Mouse (Mus musculus): ENCODE measurements around the gene Psmd13.

- TF ChIP-seq POLR2A (IDR thresholded peaks at IDR 0.05; ENCODE audit: insufficient read length, low read depth) (no peak), MYOD1 (IDR thresholded peaks at IDR 0.05; ENCODE audit: control insufficient read depth in 1 of 3, insufficient read length in 2 of 3, low read depth in 2 of 3) (no peak), MAX (IDR thresholded peaks at IDR 0.05; ENCODE audit: low read depth) (no peak), E2F4 (IDR thresholded peaks at IDR 0.05; ENCODE audit: insufficient read depth) (no peak), POLR2AphosphoS2 (IDR thresholded peaks at IDR 0.05; ENCODE audit: insufficient read length, low read depth) (no peak)
Observed at GRCm38 (mm10) chr7:140927181-140927580, 45.4 kb downstream of the Psmd13 start.

Data from myocyte (in vitro differentiated cells).